Mouse (Mus musculus): ENCODE data around the gene Lgr6. TPM values are rescaled to one million over a fixed set of nuclear protein-coding genes. Genes with fewer than 3 reads are reported as not detected.

Lgr6 gene
- total RNA-seq, 2 experiments from 2014 or later: 1.6 to 1.9 TPM

GRCm38 (mm10) chr1:134965430-134965829, 139.6 kb downstream of the Lgr6 start:
- no peak for TF ChIP-seq CTCF (IDR thresholded peaks at IDR 0.05)
- no peak for DNase-seq (ENCODE audit: extremely low spot score in 1 of 2, low spot score in 2 of 2)
- Histone ChIP-seq H3K4me3 (no peak overlapping the region), H3K27ac (no peak overlapping the region)
- intact Hi-C loops (cut with DNase I): no loop called here

- Histone ChIP-seq H3K27ac (no peak overlapping the region), H3K4me3 (peak overlapping the region; percentile 82)
- DNase-seq (ENCODE audit: extremely low spot score in 1 of 2, low spot score in 2 of 2): no peak
- intact Hi-C loops (cut with DNase I): loop anchor here (5.0 kb wide), 1 partner anchor 326 kb away; no protein-coding TSS in a partner anchor
- TF ChIP-seq CTCF (IDR thresholded peaks at IDR 0.05): no peak; the same call in 1 of the 2 replicates
These were observed 142.3 kb downstream of the Lgr6 start for GRCm38 (mm10) chr1:134962821-134963220.

- peak within 1 kb of the TSS; percentile 82 for H3K4me3 ChIP-seq
- intact Hi-C loops (cut with DNase I): loop anchor here (5.0 kb wide), 1 partner anchor 325 kb away; no protein-coding TSS in a partner anchor
- TF ChIP-seq CTCF (IDR thresholded peaks at IDR 0.05): no peak; the same call in none of the 2 replicates
- H3K27ac ChIP-seq: no peak within 1 kb of the TSS
- peak; percentile 93 to 94 for DNase-seq (ENCODE audit: extremely low spot score in 1 of 2, low spot score in 2 of 2)
These were observed 142.8 kb downstream of the Lgr6 start, which contains the start of gene Ube2t for GRCm38 (mm10) chr1:134962053-134962803. Ube2t (plus strand) TSS chr1:134962565.

GRCm38 (mm10) chr1:134960634-134961033, 144.4 kb downstream of the Lgr6 start:
- TF ChIP-seq CTCF (IDR thresholded peaks at IDR 0.05): peak; percentile 52
- intact Hi-C loops (cut with DNase I): loop anchor here (5.0 kb wide), 1 partner anchor 323 kb away; no protein-coding TSS in a partner anchor
- no peak overlapping the region for H3K4me3 ChIP-seq
- DNase-seq (ENCODE audit: extremely low spot score in 1 of 2, low spot score in 2 of 2): no peak
- H3K27ac ChIP-seq: no peak overlapping the region

GRCm38 (mm10) chr1:134955637-134956176, 149.4 kb downstream of the Lgr6 start, which contains the start of gene Ppp1r12b:
Ppp1r12b (minus strand) TSS chr1:134955942.
- intact Hi-C loops (cut with DNase I): loop anchor here (2.0 kb wide), 1 partner anchor 47 kb away; no protein-coding TSS in a partner anchor
- TF ChIP-seq CTCF (IDR thresholded peaks at IDR 0.05): peak; percentile 49
- peak within 1 kb of the TSS; percentile 95 for H3K27ac ChIP-seq
- peak; percentile 94 to 96 for DNase-seq (ENCODE audit: extremely low spot score in 1 of 2, low spot score in 2 of 2)
- peak within 1 kb of the TSS; percentile 88 for H3K4me3 ChIP-seq

- peak in 1 of 2 experiments; percentile 13 for DNase-seq (ENCODE audit: extremely low spot score in 1 of 2, low spot score in 2 of 2)
- intact Hi-C loops (cut with DNase I): loop anchor here (2.0 kb wide), 1 partner anchor 46 kb away; no protein-coding TSS in a partner anchor
- Histone ChIP-seq H3K4me3 (peak overlapping the region; percentile 88), H3K27ac (peak overlapping the region; percentile 95)
- no peak for TF ChIP-seq CTCF (IDR thresholded peaks at IDR 0.05)
These were observed 149.9 kb downstream of the Lgr6 start for GRCm38 (mm10) chr1:134955050-134955636.

GRCm38 (mm10) chr1:134949946-134950345, 155.1 kb downstream of the Lgr6 start:
- no peak overlapping the region for H3K4me3 ChIP-seq

GRCm38 (mm10) chr1:134947590-134947989, 157.5 kb downstream of the Lgr6 start:
- Histone ChIP-seq H3K27ac (no peak overlapping the region), H3K4me3 (no peak overlapping the region)
- no peak; the same call in 1 of the 2 replicates for TF ChIP-seq CTCF (IDR thresholded peaks at IDR 0.05)
- intact Hi-C loops (cut with DNase I): no loop called here
- DNase-seq (ENCODE audit: extremely low spot score in 1 of 2, low spot score in 2 of 2): no peak

More at GRCm38 (mm10) chr1:134949946-134950345, 155.1 kb downstream of the Lgr6 start:
- no peak overlapping the region for H3K27ac ChIP-seq
- DNase-seq (ENCODE audit: extremely low spot score in 1 of 2, low spot score in 2 of 2): no peak
- TF ChIP-seq CTCF (IDR thresholded peaks at IDR 0.05): no peak
- intact Hi-C loops (cut with DNase I): no loop called here

- DNase-seq (ENCODE audit: extremely low spot score in 1 of 2, low spot score in 2 of 2): no peak
- intact Hi-C loops (cut with DNase I): no loop called here
- TF ChIP-seq CTCF (IDR thresholded peaks at IDR 0.05): no peak
- Histone ChIP-seq H3K4me3 (no peak overlapping the region), H3K27ac (no peak overlapping the region)
These were observed 162.2 kb downstream of the Lgr6 start for GRCm38 (mm10) chr1:134942898-134943297.

- no peak for TF ChIP-seq CTCF (IDR thresholded peaks at IDR 0.05)
- Histone ChIP-seq H3K4me3 (no peak overlapping the region), H3K27ac (no peak overlapping the region)
- intact Hi-C loops (cut with DNase I): no loop called here
- no peak for DNase-seq (ENCODE audit: extremely low spot score in 1 of 2, low spot score in 2 of 2)
These were observed 164.2 kb downstream of the Lgr6 start for GRCm38 (mm10) chr1:134940863-134941262.

- TF ChIP-seq CTCF (IDR thresholded peaks at IDR 0.05): no peak
- no peak for DNase-seq (ENCODE audit: extremely low spot score in 1 of 2, low spot score in 2 of 2)
- intact Hi-C loops (cut with DNase I): no loop called here
These were observed 166.8 kb downstream of the Lgr6 start for GRCm38 (mm10) chr1:134938233-134938632.

GRCm38 (mm10) chr1:134936335-134936734, 168.7 kb downstream of the Lgr6 start:
- no peak for TF ChIP-seq CTCF (IDR thresholded peaks at IDR 0.05)
- intact Hi-C loops (cut with DNase I): no loop called here
- H3K27ac ChIP-seq: no peak overlapping the region
- DNase-seq (ENCODE audit: extremely low spot score in 1 of 2, low spot score in 2 of 2): no peak
- H3K4me3 ChIP-seq: no peak overlapping the region

More at GRCm38 (mm10) chr1:134938233-134938632, 166.8 kb downstream of the Lgr6 start:
- no peak overlapping the region for H3K4me3 ChIP-seq
- no peak overlapping the region for H3K27ac ChIP-seq

Other genes with a start within 250 kb of the Lgr6 start
- 10 to 100 TPM; 80.2 to 82.0 TPM for gene Ppp1r12b, start 149.3 kb downstream of the Lgr6 start, total RNA-seq (2021)
- gene Ube2t, start 142.7 kb downstream of the Lgr6 start, total RNA-seq (2021): 1 to 10 TPM; 1.5 to 2.0 TPM
- under 1 TPM; 0.09 to 0.37 TPM for gene Ptpn7, start 27.4 kb upstream of the Lgr6 start, total RNA-seq (2021)
- gene Arl8a, start 41.5 kb upstream of the Lgr6 start, total RNA-seq (2021): 100 to 1,000 TPM; 262 to 263 TPM
- gene Gpr37l1, start 62.4 kb upstream of the Lgr6 start, total RNA-seq (2021): 100 to 1,000 TPM; 168 to 183 TPM
- not detected for gene Elf3, start 153.3 kb upstream of the Lgr6 start, total RNA-seq (2021)
- 10 to 100 TPM; 57.1 to 58.0 TPM for gene Rnpep, start 178.8 kb upstream of the Lgr6 start, total RNA-seq (2021)
- 100 to 1,000 TPM; 158 to 181 TPM for gene Timm17a, start 208.5 kb upstream of the Lgr6 start, total RNA-seq (2021)
- gene Lmod1, start 219.5 kb upstream of the Lgr6 start, total RNA-seq (2021): 1 to 10 TPM; 1.0 to 1.1 TPM